Mouse (Mus musculus) ES-Bruce4 (cell line): ENCODE results near the gene 2010003K11Rik.

Source experiments
- CTCF ChIP-seq: IDR thresholded peaks from one replicate; pipeline ENCODE4 v1.8.1; 2011; ENCODE audit warnings: low read depth, low read length
- EP300 ChIP-seq: IDR thresholded peaks from 2 replicates; pipeline ENCODE4 v1.6.1; 2011; ENCODE audit warnings: low read depth, low read length; ENCODE audit not compliant: insufficient read depth
- POLR2A ChIP-seq: IDR thresholded peaks from one replicate; pipeline ENCODE4 v1.8.1; 2011; ENCODE audit warnings: low read length; ENCODE audit not compliant: insufficient read depth

- TF ChIP-seq CTCF (no peak), POLR2A (no peak), EP300 (no peak)
Measured at GRCm38 (mm10) chr19:4498062-4498933, at the start of gene 2010003K11Rik.
